Mouse (Mus musculus) MEL (cell line): Measurements from ENCODE around the gene Olfr961. TPM values are rescaled to one million over a fixed set of nuclear protein-coding genes. Genes with fewer than 3 reads are reported as not detected.

Experiments used
- DNase-seq: peaks from one replicate; pipeline ENCODE4 v3.0.0; 2011; ENCODE audit warnings: low read depth, low spot score
- H3K27ac ChIP-seq: 2 replicates; pipeline ENCODE4 v1.5.1; 2012; ENCODE audit warnings: low read depth, mild to moderate bottlenecking, control low read depth, low read length, moderate library complexity; ENCODE audit not compliant: control insufficient read depth
- H3K27me3 ChIP-seq, 2 experiments: fragments of 150-350 bp in 1 of 2; sonication (generic) in 1 of 2; 2 replicates each; pipeline ENCODE4 v1.6.1; 2012; ENCODE audit warnings: low read length in 2 of 2, mild to moderate bottlenecking in 2 of 2, improper control_type of control experiment in 1 of 2, moderate library complexity in 1 of 2; ENCODE audit not compliant: insufficient read depth in 2 of 2, control insufficient read depth in 1 of 2
- H3K36me3 ChIP-seq, 2 experiments: 2 replicates each; pipeline ENCODE4 v1.6.1; 2012 to 2014; ENCODE audit warnings: low read length in 2 of 2, improper control_type of control experiment in 1 of 2, inconsistent platforms in 1 of 2, mild to moderate bottlenecking in 1 of 2; ENCODE audit not compliant: insufficient read depth in 2 of 2, control insufficient read depth in 1 of 2
- H3K4me1 ChIP-seq, 2 experiments: fragments of 150-350 bp in 1 of 2; sonication (generic) in 1 of 2; 2 replicates each; pipeline ENCODE4 v1.6.1; 2012; ENCODE audit warnings: low read length in 2 of 2, improper control_type of control experiment in 1 of 2, mild to moderate bottlenecking in 1 of 2; ENCODE audit not compliant: insufficient read depth in 2 of 2, control insufficient read depth in 1 of 2
- H3K4me3 ChIP-seq, 2 experiments: fragments of 150-350 bp in 1 of 2; sonication (generic) in 1 of 2; 2 replicates each; pipeline ENCODE4 v1.5.1; 2012; ENCODE audit warnings: low read depth in 2 of 2, low read length in 2 of 2, mild to moderate bottlenecking in 2 of 2, moderate library complexity in 2 of 2, control low read depth in 1 of 2, improper control_type of control experiment in 1 of 2; ENCODE audit not compliant: control insufficient read depth in 1 of 2, insufficient read depth in 1 of 2
- H3K79me2 ChIP-seq: 2 replicates; pipeline ENCODE4 v1.6.1; 2012; ENCODE audit warnings: mild to moderate bottlenecking, low read length, moderate library complexity; ENCODE audit not compliant: control insufficient read depth, poor library complexity, insufficient read depth
- H3K9ac ChIP-seq: 2 replicates; pipeline ENCODE4 v1.6.1; 2012; ENCODE audit warnings: low read depth, mild to moderate bottlenecking, control low read depth, low read length, moderate library complexity; ENCODE audit not compliant: control insufficient read depth, poor library complexity, severe bottlenecking
- H3K9me3 ChIP-seq: fragments of 150-350 bp; sonication (generic); replicated peaks from 2 replicates; pipeline ENCODE4 v1.6.1; 2012; ENCODE audit warnings: mild to moderate bottlenecking, low read length, improper control_type of control experiment, moderate library complexity; ENCODE audit not compliant: insufficient read depth
- CTCF ChIP-seq, 3 experiments: IDR thresholded peaks in 2 of 3; conservative IDR thresholded peaks in 1 of 3; 2 replicates each; pipeline ENCODE4 v1.5.1; 2011 to 2012; ENCODE audit warnings: low read length in 3 of 3, low read depth in 2 of 3, mild to moderate bottlenecking in 2 of 3, improper control_type of control experiment in 1 of 3, inconsistent platforms in 1 of 3, mixed read lengths in 1 of 3, moderate library complexity in 1 of 3; ENCODE audit not compliant: control insufficient read depth in 1 of 3, insufficient read depth in 1 of 3, poor library complexity in 1 of 3, severe bottlenecking in 1 of 3
- ELF1 ChIP-seq: IDR thresholded peaks from 2 replicates; pipeline ENCODE4 v1.6.1; 2014; ENCODE audit warnings: low read depth, mild to moderate bottlenecking, inconsistent platforms, low read length, improper control_type of control experiment, moderate library complexity
- EP300 ChIP-seq, 2 experiments: IDR thresholded peaks; 2 replicates each; pipeline ENCODE4 v1.6.1; 2011; ENCODE audit warnings: improper control_type of control experiment in 2 of 2, low read length in 2 of 2, low read depth in 1 of 2, mild to moderate bottlenecking in 1 of 2
- GATA1 ChIP-seq: IDR thresholded peaks from 2 replicates; pipeline ENCODE4 v1.6.1; 2011; ENCODE audit warnings: low read depth, low read length, improper control_type of control experiment
- HCFC1 ChIP-seq: IDR thresholded peaks from 2 replicates; pipeline ENCODE4 v1.6.1; 2012; ENCODE audit warnings: low read depth, mild to moderate bottlenecking, inconsistent platforms, low read length, improper control_type of control experiment, moderate library complexity
- JUND ChIP-seq: IDR thresholded peaks from 2 replicates; pipeline ENCODE4 v1.6.1; 2011; ENCODE audit warnings: low read depth, mild to moderate bottlenecking, improper control_type of control experiment, low read length
- KAT2A ChIP-seq: conservative IDR thresholded peaks from 2 replicates; pipeline ENCODE4 v1.6.1; 2012; ENCODE audit warnings: low read depth, low read length, improper control_type of control experiment, inconsistent platforms
- MAZ ChIP-seq: IDR thresholded peaks from 2 replicates; pipeline ENCODE4 v1.6.1; 2012; ENCODE audit warnings: low read depth, mild to moderate bottlenecking, inconsistent platforms, low read length, improper control_type of control experiment
- MYC ChIP-seq: IDR thresholded peaks from 2 replicates; pipeline ENCODE4 v1.6.1; 2011; ENCODE audit warnings: low read depth, mild to moderate bottlenecking, low read length, improper control_type of control experiment, moderate library complexity
- NRF1 ChIP-seq: IDR thresholded peaks from 2 replicates; pipeline ENCODE4 v1.6.1; 2014; ENCODE audit warnings: low read depth, mild to moderate bottlenecking, inconsistent platforms, low read length, improper control_type of control experiment, moderate library complexity; ENCODE audit not compliant: poor library complexity, insufficient read depth, severe bottlenecking
- POLR2A ChIP-seq, 2 experiments: IDR thresholded peaks; 2 replicates each; pipeline ENCODE4 v1.6.1; 2011 to 2012; ENCODE audit warnings: low read length in 2 of 2, mild to moderate bottlenecking in 2 of 2, control low read depth in 1 of 2, improper control_type of control experiment in 1 of 2, low read depth in 1 of 2, moderate library complexity in 1 of 2; ENCODE audit not compliant: control insufficient read depth in 1 of 2, insufficient read depth in 1 of 2, poor library complexity in 1 of 2
- RAD21 ChIP-seq: IDR thresholded peaks from 2 replicates; pipeline ENCODE4 v1.6.1; 2011; ENCODE audit warnings: mild to moderate bottlenecking, low read depth, low read length, improper control_type of control experiment
- RCOR1 ChIP-seq: IDR thresholded peaks from 2 replicates; pipeline ENCODE4 v1.6.1; 2012; ENCODE audit warnings: low read depth, mild to moderate bottlenecking, inconsistent platforms, low read length, improper control_type of control experiment
- TAL1 ChIP-seq: IDR thresholded peaks from 2 replicates; pipeline ENCODE4 v1.6.1; 2012; ENCODE audit warnings: mild to moderate bottlenecking, inconsistent platforms, low read length, moderate library complexity, mixed read lengths
- TCF12 ChIP-seq: IDR thresholded peaks from 2 replicates; pipeline ENCODE4 v1.6.1; 2014; ENCODE audit warnings: low read depth, mild to moderate bottlenecking, inconsistent platforms, low read length, improper control_type of control experiment, moderate library complexity
- UBTF ChIP-seq: IDR thresholded peaks from 2 replicates; pipeline ENCODE4 v1.6.1; 2012; ENCODE audit warnings: low read depth, mild to moderate bottlenecking, inconsistent platforms, low read length, improper control_type of control experiment, moderate library complexity, borderline replicate concordance; ENCODE audit not compliant: insufficient read depth
- USF1 ChIP-seq: IDR thresholded peaks from 2 replicates; pipeline ENCODE4 v1.6.1; 2014; ENCODE audit warnings: low read depth, mild to moderate bottlenecking, inconsistent platforms, low read length, improper control_type of control experiment, moderate library complexity
- ZC3H11A ChIP-seq: IDR thresholded peaks from 2 replicates; pipeline ENCODE4 v1.6.1; 2012; ENCODE audit warnings: low read depth, mild to moderate bottlenecking, inconsistent platforms, low read length, improper control_type of control experiment
- ZNF384 ChIP-seq: IDR thresholded peaks from 2 replicates; pipeline ENCODE4 v1.6.1; 2012; ENCODE audit warnings: low read depth, mild to moderate bottlenecking, inconsistent platforms, low read length, improper control_type of control experiment
- polyA plus RNA-seq, 2 experiments: library from polyadenylated mRNA; stranded (reverse) in 1 of 2; unstranded in 1 of 2; fragments of >175 nt in 1 of 2; fragments of >200 nt in 1 of 2; gene quantifications; 2 replicates each; pipeline versions ENCODE4 v1.2.1 to v1.2.4; 2012; ENCODE audit warnings: low replicate concordance in 2 of 2, low read depth in 1 of 2; ENCODE audit not compliant: insufficient read length in 2 of 2, insufficient read depth in 1 of 2, missing spikeins in 1 of 2
- total RNA-seq: library from RNA; depleted of rRNA; stranded (reverse); fragments of 300-350 nt; gene quantifications from 2 replicates; pipeline ENCODE4 v1.2.3, GENCODE M21; 2012; rRNA removed

The Olfr961 gene
- total and polyA plus RNA-seq, 3 experiments: not detected

- TF ChIP-seq CTCF (IDR thresholded peaks at IDR 0.05 in 2 of 3, conservative IDR thresholded peaks at IDR 0.05 in 1 of 3; ENCODE audit: control insufficient read depth in 1 of 3, insufficient read depth in 1 of 3, low read depth in 2 of 3, low read length in 3 of 3, poor library complexity in 1 of 3, severe bottlenecking in 1 of 3) (no peak), RCOR1 (no peak), JUND (no peak)
- TF ChIP-seq, all 39 proteins: peak for 0
These were observed 33.7 kb downstream of the Olfr961 start (continued) for GRCm38 (mm10) chr9:39678557-39678956.

- Histone ChIP-seq H3K79me2 (no peaks in the 10 kb centered on the region), H3K27ac (no peak overlapping the region), H3K36me3 (no peaks in the 10 kb centered on the region), H3K4me1 (no peaks in the 10 kb centered on the region), H3K4me3 (no peak overlapping the region), H3K27me3 (no peaks in the 10 kb centered on the region), H3K9ac (no peak overlapping the region), H3K9me3 (no peaks in the 10 kb centered on the region)
- TF ChIP-seq USF1 (no peak), ZNF384 (no peak), EP300 (IDR thresholded peaks at IDR 0.05; ENCODE audit: low read depth in 1 of 2, low read length in 2 of 2) (no peak), HCFC1 (no peak), KAT2A (no peak), GATA1 (no peak), POLR2A (IDR thresholded peaks at IDR 0.05; ENCODE audit: control insufficient read depth in 1 of 2, insufficient read depth in 1 of 2, low read depth in 1 of 2, low read length in 2 of 2, poor library complexity in 1 of 2) (no peak), CTCF (IDR thresholded peaks at IDR 0.05 in 2 of 3, conservative IDR thresholded peaks at IDR 0.05 in 1 of 3; ENCODE audit: control insufficient read depth in 1 of 3, insufficient read depth in 1 of 3, low read depth in 2 of 3, low read length in 3 of 3, poor library complexity in 1 of 3, severe bottlenecking in 1 of 3) (no peak), TCF12 (no peak), NRF1 (no peak), UBTF (no peak), RCOR1 (no peak), TAL1 (no peak), ELF1 (no peak), RAD21 (no peak), ZC3H11A (no peak), MYC (no peak), MAZ (no peak)
- DNase-seq: no peak
These were observed 34.4 kb downstream of the Olfr961 start for GRCm38 (mm10) chr9:39679280-39679679.

Other genes with a start within 250 kb of the Olfr961 start
- gene Olfr952, start 217.9 kb upstream of the Olfr961 start, total RNA-seq: not detected in 2 replicates
- not detected for gene Olfr952, start 217.9 kb upstream of the Olfr961 start, polyA plus RNA-seq
- gene Olfr954, start 188.4 kb upstream of the Olfr961 start, total RNA-seq: not detected in 2 replicates
- not detected for gene Olfr954, start 188.4 kb upstream of the Olfr961 start, polyA plus RNA-seq
- gene Olfr955, start 173.1 kb upstream of the Olfr961 start, total RNA-seq: not detected in 2 replicates
- gene Olfr955, start 173.1 kb upstream of the Olfr961 start, polyA plus RNA-seq: not detected
- not detected in 2 replicates for gene Olfr44, start 151.1 kb upstream of the Olfr961 start, total RNA-seq
- gene Olfr44, start 151.1 kb upstream of the Olfr961 start, polyA plus RNA-seq: not detected
- gene Olfr957, start 129.3 kb upstream of the Olfr961 start, total RNA-seq: not detected in 2 replicates
- gene Olfr957, start 129.3 kb upstream of the Olfr961 start, polyA plus RNA-seq: not detected
- gene Olfr958, start 91.0 kb upstream of the Olfr961 start, total RNA-seq: not detected in 2 replicates
- gene Olfr958, start 91.0 kb upstream of the Olfr961 start, polyA plus RNA-seq: not detected
- gene Olfr959, start 69.5 kb upstream of the Olfr961 start, total RNA-seq: not detected in 2 replicates
- not detected for gene Olfr959, start 69.5 kb upstream of the Olfr961 start, polyA plus RNA-seq
- not detected in 2 replicates for gene AW551984, start 40.7 kb upstream of the Olfr961 start, total RNA-seq
- not detected for gene AW551984, start 40.7 kb upstream of the Olfr961 start, polyA plus RNA-seq
- gene Olfr148, start 34.4 kb upstream of the Olfr961 start, total RNA-seq: not detected in 2 replicates
- gene Olfr148, start 34.4 kb upstream of the Olfr961 start, polyA plus RNA-seq: not detected
- not detected in 2 replicates for gene Olfr960, start 23.7 kb upstream of the Olfr961 start, total RNA-seq
- gene Olfr960, start 23.7 kb upstream of the Olfr961 start, polyA plus RNA-seq: not detected
- not detected in 2 replicates for gene Olfr963, start 22.1 kb downstream of the Olfr961 start, total RNA-seq
- gene Olfr963, start 22.1 kb downstream of the Olfr961 start, polyA plus RNA-seq: not detected
- not detected in 2 replicates for gene Olfr149, start 62.0 kb downstream of the Olfr961 start, total RNA-seq
- not detected for gene Olfr149, start 62.0 kb downstream of the Olfr961 start, polyA plus RNA-seq
- gene Olfr965, start 66.3 kb downstream of the Olfr961 start, total RNA-seq: not detected in 2 replicates
- not detected for gene Olfr965, start 66.3 kb downstream of the Olfr961 start, polyA plus RNA-seq
- not detected in 2 replicates for gene Olfr150, start 85.9 kb downstream of the Olfr961 start, total RNA-seq
- not detected for gene Olfr150, start 85.9 kb downstream of the Olfr961 start, polyA plus RNA-seq
- not detected in 2 replicates for gene Olfr967, start 101.2 kb downstream of the Olfr961 start, total RNA-seq
- not detected for gene Olfr967, start 101.2 kb downstream of the Olfr961 start, polyA plus RNA-seq
- gene Olfr968, start 138.2 kb downstream of the Olfr961 start, total RNA-seq: not detected in 2 replicates
- not detected for gene Olfr968, start 138.2 kb downstream of the Olfr961 start, polyA plus RNA-seq
- gene Olfr969, start 145.9 kb downstream of the Olfr961 start, total RNA-seq: not detected in 2 replicates
- not detected for gene Olfr969, start 145.9 kb downstream of the Olfr961 start, polyA plus RNA-seq
- gene Olfr970, start 163.8 kb downstream of the Olfr961 start, total RNA-seq: not detected in 2 replicates
- gene Olfr970, start 163.8 kb downstream of the Olfr961 start, polyA plus RNA-seq: not detected
- gene Olfr971, start 191.8 kb downstream of the Olfr961 start, total RNA-seq: not detected in 2 replicates
- not detected for gene Olfr971, start 191.8 kb downstream of the Olfr961 start, polyA plus RNA-seq
- gene Olfr972, start 221.3 kb downstream of the Olfr961 start, total RNA-seq: not detected in 2 replicates
- not detected for gene Olfr972, start 221.3 kb downstream of the Olfr961 start, polyA plus RNA-seq